Mouse (Mus musculus) adrenal gland (tissue): ENCODE measurements around the gene Tspan9.

Experiments
- intact Hi-C: fragments of 180-260 bp; cut with DNase I; formaldehyde crosslinking; loops from one replicate; pipeline ENCODE4 v1.15.1; 2025
- microRNA-seq, 2 experiments: library from miRNA; unstranded; fragments of <30 nt; microRNA quantifications; one replicate each; pipeline ENCODE4; 2019

The Tspan9 gene

GRCm38 (mm10) chr6:127945725-127946124, 197.7 kb downstream of the Tspan9 start:
- intact Hi-C loops: loop anchor here (10.0 kb wide), 2 partner anchors 211 to 401 kb away; no protein-coding TSS in a partner anchor

- intact Hi-C loops: loop anchor here (10.0 kb wide), 2 partner anchors 208 to 398 kb away; no protein-coding TSS in a partner anchor
Measured at GRCm38 (mm10) chr6:127942421-127942820, 201.0 kb downstream of the Tspan9 start.

GRCm38 (mm10) chr6:127935105-127935504, 208.3 kb downstream of the Tspan9 start:
- intact Hi-C loops: no loop called here

- intact Hi-C loops: no loop called here
Measured at GRCm38 (mm10) chr6:127933841-127934240, 209.6 kb downstream of the Tspan9 start.

- intact Hi-C loops: no loop called here
Measured at GRCm38 (mm10) chr6:127932697-127933096, 210.7 kb downstream of the Tspan9 start.

- intact Hi-C loops: no loop called here
Measured at GRCm38 (mm10) chr6:127928682-127929081, 214.7 kb downstream of the Tspan9 start.

- intact Hi-C loops: no loop called here
Measured at GRCm38 (mm10) chr6:127925915-127926314, 217.5 kb downstream of the Tspan9 start.

GRCm38 (mm10) chr6:127924750-127925149, 218.6 kb downstream of the Tspan9 start:
- intact Hi-C loops: loop anchor here (5.0 kb wide), 1 partner anchor 307 kb away; no protein-coding TSS in a partner anchor

- intact Hi-C loops: loop anchor here (5.0 kb wide), 1 partner anchor 306 kb away; no protein-coding TSS in a partner anchor
Measured at GRCm38 (mm10) chr6:127923296-127923695, 220.1 kb downstream of the Tspan9 start.

- intact Hi-C loops: loop anchor here (5.0 kb wide), 1 partner anchor 305 kb away; no protein-coding TSS in a partner anchor
Measured at GRCm38 (mm10) chr6:127921996-127922395, 221.4 kb downstream of the Tspan9 start.

GRCm38 (mm10) chr6:127920652-127921051, 222.7 kb downstream of the Tspan9 start:
- intact Hi-C loops: loop anchor here (5.0 kb wide), 1 partner anchor 303 kb away; no protein-coding TSS in a partner anchor

GRCm38 (mm10) chr6:127919491-127919890, 223.9 kb downstream of the Tspan9 start:
- intact Hi-C loops: no loop called here

- intact Hi-C loops: no loop called here
Measured at GRCm38 (mm10) chr6:127917712-127918111, 225.7 kb downstream of the Tspan9 start.

GRCm38 (mm10) chr6:127916993-127917392, 226.4 kb downstream of the Tspan9 start:
- intact Hi-C loops: no loop called here

GRCm38 (mm10) chr6:127912938-127913337, 230.5 kb downstream of the Tspan9 start:
- intact Hi-C loops: no loop called here

GRCm38 (mm10) chr6:127911687-127912086, 231.7 kb downstream of the Tspan9 start:
- intact Hi-C loops: no loop called here

Small RNA genes lying within 50 kb of the gene (microRNA-seq; reads per million reads assigned to microRNA genes)
- gene Gm26338: 0 reads per million in 2 experiments
